Mouse (Mus musculus) embryo, embryonic 10 days (tissue): ENCODE data around the gene Gm47289.

Source experiments
- DNase-seq: peaks from one replicate; pipeline ENCODE4 v3.0.0-alpha.2; 2015; ENCODE audit warnings: low spot score

Gene Gm47289

GRCm38 (mm10) chr9:119158861-119159260 is at the start of gene Gm47289:
Gm47289 (plus strand) TSS chr9:119159161.
- no peak for DNase-seq

- no peak for DNase-seq
These were observed 49.1 kb upstream of the Gm47289 start for GRCm38 (mm10) chr9:119109685-119110353.

GRCm38 (mm10) chr9:119110640-119111039 is 48.3 kb upstream of the Gm47289 start:
- peak; percentile 35 for DNase-seq

- DNase-seq = no peak
These were observed 44.0 kb upstream of the Gm47289 start for GRCm38 (mm10) chr9:119114911-119115310.

- no peak for DNase-seq
These were observed 39.4 kb upstream of the Gm47289 start for GRCm38 (mm10) chr9:119119409-119120167.

- no peak for DNase-seq
These were observed 38.8 kb upstream of the Gm47289 start for GRCm38 (mm10) chr9:119120168-119120560.

GRCm38 (mm10) chr9:119122596-119123369 is 36.2 kb upstream of the Gm47289 start:
- no peak for DNase-seq

GRCm38 (mm10) chr9:119128436-119129181 is 30.4 kb upstream of the Gm47289 start:
- DNase-seq = peak; percentile 10

- no peak for DNase-seq
These were observed 28.3 kb upstream of the Gm47289 start for GRCm38 (mm10) chr9:119130692-119131091.

GRCm38 (mm10) chr9:119138836-119139235 is 20.1 kb upstream of the Gm47289 start:
- DNase-seq = no peak

- no peak for DNase-seq
These were observed 16.9 kb upstream of the Gm47289 start for GRCm38 (mm10) chr9:119142066-119142465.

GRCm38 (mm10) chr9:119143372-119143771 is 15.6 kb upstream of the Gm47289 start:
- no peak for DNase-seq

- DNase-seq = no peak
These were observed 14.3 kb upstream of the Gm47289 start for GRCm38 (mm10) chr9:119144696-119145095.

- DNase-seq = no peak
These were observed 13.8 kb upstream of the Gm47289 start for GRCm38 (mm10) chr9:119145137-119145536.

- no peak for DNase-seq
These were observed 13.3 kb upstream of the Gm47289 start for GRCm38 (mm10) chr9:119145638-119146037.

- DNase-seq = no peak
These were observed 12.7 kb upstream of the Gm47289 start for GRCm38 (mm10) chr9:119146098-119146770.

- DNase-seq = peak; percentile 85
These were observed 9.4 kb upstream of the Gm47289 start for GRCm38 (mm10) chr9:119149601-119150000.

GRCm38 (mm10) chr9:119151751-119152150 is 7.2 kb upstream of the Gm47289 start:
- no peak for DNase-seq

GRCm38 (mm10) chr9:119155416-119155815 is 3.5 kb upstream of the Gm47289 start:
- DNase-seq = no peak

- DNase-seq = no peak
These were observed 3.1 kb upstream of the Gm47289 start for GRCm38 (mm10) chr9:119155826-119156225.
